Mouse (Mus musculus) cerebellum, adult 9-11 months (tissue): ENCODE measurements around the gene Baz2b.
A peak's percentile ranks its signal among the peaks of the same experiment; 100 is the strongest.

ENCODE experiments used
- DNase-seq: peaks from one replicate; pipeline ENCODE4 v3.0.0; 2022

Baz2b gene

DNA sequence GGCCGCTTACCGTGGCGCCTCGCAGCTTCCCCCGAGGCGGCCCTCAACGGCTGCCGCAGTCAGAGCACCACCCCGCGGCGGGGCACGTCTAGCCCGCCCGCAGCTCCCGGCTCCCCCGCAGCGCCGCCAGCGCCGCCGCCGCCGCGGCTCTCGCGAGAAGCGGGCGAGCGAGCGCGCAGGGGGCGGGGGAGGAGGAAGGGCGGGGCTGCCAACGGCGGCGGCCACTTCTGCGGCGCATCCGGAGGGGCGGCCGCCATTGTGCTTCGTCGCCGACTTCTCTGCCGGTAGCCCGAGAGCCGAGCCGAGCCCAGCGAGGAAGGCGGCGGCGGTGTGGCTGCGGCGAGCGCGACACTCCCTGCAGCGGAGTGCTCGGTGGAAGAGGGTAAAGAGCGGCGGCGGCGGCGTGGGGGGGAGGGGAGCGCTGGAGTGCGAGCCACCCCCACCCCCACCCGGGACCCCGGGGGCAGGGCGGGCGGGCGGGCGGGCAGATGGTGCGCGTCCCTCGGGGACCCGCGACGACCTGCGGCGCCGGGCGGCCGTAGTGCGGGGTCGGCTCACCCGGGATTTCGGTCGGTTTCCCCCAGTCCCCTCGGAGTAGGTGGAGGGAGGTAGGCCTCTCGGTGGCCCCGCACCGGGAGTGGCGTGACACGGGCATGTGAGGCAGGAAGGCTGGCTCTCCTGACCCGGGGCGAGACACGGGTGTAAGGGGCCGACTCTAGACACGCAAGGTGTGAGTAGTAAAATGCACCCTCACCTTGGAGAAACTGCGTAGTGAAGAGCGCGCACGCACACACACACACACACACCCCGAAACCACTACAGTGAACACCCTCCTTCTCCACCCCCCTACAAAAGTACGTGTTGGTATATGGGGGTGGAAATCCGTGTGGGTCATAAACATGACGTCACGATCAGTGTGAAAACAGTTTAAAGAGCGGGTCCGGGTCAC is at the start of gene Baz2b, which contains the start of gene March7:
TSS of gene Baz2b (minus strand) at position 137 of the 949 bp plus-strand sequence.
TSS of gene March7 (plus strand) at position 185 of the 949 bp plus-strand sequence.
- DNase-seq, result peak; percentile 86

DNA sequence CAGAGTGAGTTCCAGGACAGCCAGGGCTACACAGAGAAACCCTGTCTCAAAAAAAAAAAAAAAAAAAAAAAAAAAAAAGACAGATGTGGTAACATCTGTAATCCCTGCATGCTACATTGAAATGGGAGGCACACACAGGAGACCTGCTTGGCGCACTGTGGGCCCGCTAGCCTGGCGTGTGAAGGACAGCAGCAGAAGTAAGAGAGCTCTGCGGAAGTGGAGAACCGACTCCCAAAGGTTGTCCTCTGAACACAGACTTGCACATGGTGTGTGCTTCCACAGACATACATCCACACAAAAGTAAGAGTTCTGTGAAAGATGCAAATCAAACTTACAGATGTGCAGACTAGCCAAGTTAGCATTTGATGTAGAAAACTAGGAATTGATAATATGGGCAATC is 49.5 kb upstream of the Baz2b start:
- DNase-seq, result no peak

DNA sequence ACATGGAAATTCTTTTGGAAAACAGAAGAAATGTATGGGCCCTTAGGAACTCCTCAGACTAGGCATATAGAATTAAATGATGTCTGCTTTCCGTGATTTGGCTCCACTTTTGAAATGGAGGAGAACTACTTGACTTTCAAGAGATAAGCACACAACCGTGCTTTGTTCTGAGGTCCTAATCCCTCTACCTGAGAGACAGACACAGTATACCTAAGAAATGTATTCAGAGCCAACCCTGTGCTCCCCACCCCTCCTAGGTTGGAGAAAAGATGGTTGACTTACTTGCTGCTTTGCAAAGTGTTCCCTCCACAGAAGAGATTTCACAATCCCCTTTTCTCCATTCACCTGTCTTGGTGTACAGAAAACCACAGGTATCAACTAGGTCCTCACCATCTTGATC is 47.1 kb upstream of the Baz2b start:
- no peak for DNase-seq

- DNase-seq, result no peak
Measured at GRCm38 (mm10) chr2:60253506-60253905, 43.9 kb upstream of the Baz2b start.

DNA sequence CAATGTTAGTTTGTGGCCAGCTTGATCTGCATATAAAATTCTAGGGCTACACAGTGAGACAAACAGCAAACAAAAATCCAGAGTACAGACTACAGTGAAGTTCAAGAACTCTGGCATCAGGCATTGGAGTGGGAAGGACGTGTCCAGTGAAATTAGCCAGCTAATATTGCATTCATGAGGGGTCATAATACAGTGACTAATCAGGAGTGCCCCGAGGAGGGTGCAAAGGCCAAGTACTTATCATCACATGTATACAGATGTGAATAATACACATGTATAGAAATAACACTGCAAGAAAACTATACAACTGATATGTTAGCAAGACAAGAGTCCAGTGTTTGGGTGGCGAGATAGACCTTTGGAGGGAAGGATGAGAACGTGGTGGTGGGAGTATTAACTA is 43.1 kb upstream of the Baz2b start:
- DNase-seq, result no peak

DNA sequence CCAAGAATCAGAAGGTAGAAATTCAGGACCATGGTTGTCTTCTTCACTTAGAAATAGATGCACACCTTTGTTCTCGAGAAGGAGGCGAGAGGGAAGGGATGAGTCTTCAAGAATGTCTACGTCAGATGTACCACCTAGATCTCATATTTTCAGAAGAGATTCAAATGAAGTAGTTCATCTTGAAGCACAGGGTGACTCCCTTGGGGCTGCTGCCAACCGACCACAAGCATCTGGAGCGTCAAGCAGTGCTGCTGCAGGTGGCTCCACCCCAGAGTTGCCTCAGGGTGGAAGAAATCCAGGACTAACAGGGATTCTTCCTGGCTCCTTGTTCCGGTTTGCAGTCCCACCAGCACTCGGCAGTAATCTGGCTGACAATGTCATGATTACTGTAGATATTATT is 24.9 kb upstream of the Baz2b start:
- no peak for DNase-seq

DNA sequence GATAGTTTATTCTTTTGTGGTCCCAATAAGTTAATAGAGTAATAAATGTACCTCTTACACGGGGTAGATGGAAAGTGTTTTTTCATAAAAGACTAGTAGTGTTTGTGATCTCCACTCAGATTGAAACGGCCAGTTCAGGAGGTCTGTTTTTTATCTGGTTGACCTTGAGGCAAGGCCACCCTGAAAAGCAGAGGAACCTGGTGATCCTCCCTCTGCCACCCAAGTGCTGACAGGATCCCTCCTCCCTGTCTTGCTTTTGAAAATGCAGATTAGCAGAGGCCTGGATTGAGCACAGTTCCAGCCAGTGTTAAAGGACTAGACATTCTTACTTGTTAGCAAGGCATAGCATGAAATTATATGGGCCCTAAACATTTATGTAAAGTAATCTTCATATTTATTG is 23.5 kb upstream of the Baz2b start:
- DNase-seq, result no peak

DNA sequence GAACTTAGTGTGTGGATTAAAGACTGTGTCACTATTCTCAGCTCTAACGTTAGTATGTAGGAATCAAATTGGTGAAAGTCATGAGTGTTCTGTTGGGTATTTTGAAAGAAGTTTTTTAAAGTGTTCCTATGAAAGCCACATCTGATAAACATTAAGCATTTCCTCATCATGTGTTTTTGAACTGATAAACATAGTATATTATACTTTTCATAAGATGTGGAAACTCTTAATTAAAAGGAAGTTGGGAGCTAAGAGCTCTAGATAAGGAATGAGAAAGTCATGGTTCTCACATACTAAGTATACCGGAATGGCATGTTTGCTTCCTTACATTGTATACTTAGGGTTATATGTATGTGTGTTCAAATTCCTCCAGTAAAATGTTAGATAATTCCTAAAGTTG is 20.7 kb upstream of the Baz2b start:
- DNase-seq, result no peak

DNA sequence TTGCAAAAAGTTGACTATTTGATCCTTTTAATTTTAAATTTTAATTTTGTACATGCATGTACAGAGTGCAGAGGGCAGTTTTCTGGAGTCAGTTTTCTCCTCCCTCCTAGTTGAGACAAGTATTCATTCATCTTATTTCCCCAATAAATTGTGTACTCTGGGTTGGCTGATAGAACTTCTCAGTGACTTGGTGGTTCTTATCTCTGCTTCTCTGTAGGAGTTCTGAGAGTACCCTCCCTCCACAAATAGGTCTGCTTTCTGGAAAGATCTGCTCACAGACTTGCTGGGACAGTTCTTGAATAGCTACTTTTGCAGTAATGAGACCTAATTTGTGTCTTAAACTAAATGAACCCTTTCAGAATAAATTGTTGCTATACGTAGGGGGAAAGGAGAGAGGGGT is 18.8 kb upstream of the Baz2b start:
- no peak for DNase-seq

- DNase-seq, result no peak
Measured at GRCm38 (mm10) chr2:60223489-60223888, 13.8 kb upstream of the Baz2b start.

DNA sequence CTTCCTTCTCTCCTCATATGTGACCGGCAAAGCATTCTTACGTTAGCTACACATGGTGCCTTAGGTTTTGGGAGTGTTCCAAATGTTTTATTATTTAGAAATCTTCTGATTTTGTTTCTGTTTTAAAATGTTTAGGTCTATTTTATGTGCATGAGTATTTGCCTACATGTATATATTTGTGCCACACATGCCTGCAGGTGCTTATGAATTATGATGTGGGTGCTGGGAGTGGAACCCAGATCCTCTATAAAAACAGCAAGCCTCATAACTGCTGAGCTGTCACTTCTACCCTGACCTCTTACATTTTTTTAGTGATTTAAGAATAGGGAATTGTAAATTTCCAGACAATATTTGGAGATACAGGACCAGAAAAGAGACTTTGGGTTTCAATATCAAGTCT is 12.3 kb upstream of the Baz2b start:
- DNase-seq, result no peak

- peak; percentile 41 for DNase-seq
Measured at GRCm38 (mm10) chr2:60221236-60221635, 11.6 kb upstream of the Baz2b start.

- no peak for DNase-seq
Measured at GRCm38 (mm10) chr2:60217620-60218019, 8.0 kb upstream of the Baz2b start.

- no peak for DNase-seq
Measured at GRCm38 (mm10) chr2:60216547-60217153, 7.0 kb upstream of the Baz2b start.

- DNase-seq, result no peak
Measured at GRCm38 (mm10) chr2:60214683-60215082, 5.0 kb upstream of the Baz2b start.

- DNase-seq, result no peak
Measured at GRCm38 (mm10) chr2:60212488-60212887, 2.8 kb upstream of the Baz2b start.

GRCm38 (mm10) chr2:60210821-60211220 is 1.2 kb upstream of the Baz2b start:
- no peak for DNase-seq

- DNase-seq, result peak; percentile 71
Measured at GRCm38 (mm10) chr2:60209122-60209611, 472 bp downstream of the Baz2b start.

- DNase-seq, result no peak
Measured at GRCm38 (mm10) chr2:60205795-60206194, 3.8 kb downstream of the Baz2b start.

DNA sequence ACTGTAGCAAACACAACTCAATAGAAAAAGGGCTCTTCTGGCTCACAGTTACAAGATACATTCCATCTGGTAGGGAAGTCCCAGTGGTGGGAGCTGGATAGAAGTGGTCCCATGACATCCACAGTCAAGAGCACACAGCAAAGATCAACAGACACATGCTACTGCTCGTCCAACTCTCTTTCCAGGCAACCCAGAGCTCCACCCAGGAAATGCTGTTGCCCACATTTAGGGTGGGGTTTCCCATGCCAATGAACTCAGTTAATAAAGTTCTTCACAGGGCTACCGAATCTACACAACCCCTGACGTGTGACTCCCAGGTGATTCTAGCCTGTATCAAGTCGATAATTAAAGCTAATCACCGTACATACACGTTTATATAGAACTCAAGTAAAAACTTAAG is 5.5 kb downstream of the Baz2b start:
- DNase-seq, result no peak

DNA sequence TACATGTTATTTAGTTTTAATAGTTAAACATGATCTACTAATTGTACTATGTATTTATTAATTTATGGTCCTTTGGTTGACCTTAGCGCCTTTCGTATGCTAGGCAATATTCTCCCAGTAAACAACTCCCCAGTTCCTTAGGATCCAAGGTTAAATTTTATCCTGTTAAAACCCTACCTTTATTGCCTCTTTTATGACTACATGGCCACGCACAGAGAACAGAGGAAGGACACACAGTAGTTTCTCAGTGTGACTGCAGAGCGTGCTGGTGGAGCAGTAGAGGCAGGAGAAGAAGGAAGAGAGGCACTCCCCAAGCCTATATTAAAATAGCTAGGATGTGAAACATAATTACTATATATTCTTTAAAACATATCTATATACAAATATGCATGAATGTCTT is 5.9 kb downstream of the Baz2b start:
- DNase-seq, result no peak

- no peak for DNase-seq
Measured at GRCm38 (mm10) chr2:60202900-60203530, 6.6 kb downstream of the Baz2b start.

DNA sequence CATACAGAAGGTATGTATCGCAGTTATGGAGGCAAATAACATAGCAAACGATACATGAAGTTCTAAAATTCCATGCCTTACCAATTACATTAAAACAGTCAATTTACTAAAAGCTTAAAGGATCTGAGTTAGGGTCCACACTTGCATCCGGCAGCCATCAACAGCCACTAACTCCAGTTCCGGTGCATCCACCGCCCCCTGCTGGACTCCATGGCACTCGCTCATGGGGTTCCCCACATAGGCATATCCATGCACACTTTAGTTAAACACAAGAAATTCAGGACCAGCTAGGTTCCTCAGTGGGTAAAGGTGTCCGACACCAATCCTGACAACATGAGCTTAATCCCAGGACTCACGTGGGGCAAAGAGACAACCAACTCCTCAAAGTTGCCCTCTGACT is 9.0 kb downstream of the Baz2b start:
- DNase-seq, result no peak
